Mouse (Mus musculus): ENCODE results near the gene Srpr. TPM values are rescaled to one million over a fixed set of nuclear protein-coding genes. Genes with fewer than 3 reads are reported as not detected.

Srpr gene
- polyA plus RNA-seq, 1 experiment from 2014 or later: 98.7 TPM

GRCm38 (mm10) chr9:35164142-35164874, 35.7 kb upstream of the Srpr start:
- H3K4me3 ChIP-seq (ENCODE audit: low read depth, low read length): no peak overlapping the region

GRCm38 (mm10) chr9:35166144-35166797, 33.7 kb upstream of the Srpr start:
- H3K4me2 ChIP-seq: no peak overlapping the region
- ATAC-seq (replicated peaks; ENCODE audit: low FRiP score) (peak; percentile 61), DNase-seq (ENCODE audit: low spot score) (no peak)
- H3K27ac ChIP-seq (ENCODE audit: low read depth, low read length): no peak overlapping the region
- no peaks in the 10 kb centered on the region for H3K9me3 ChIP-seq (ENCODE audit: control insufficient read depth, low read length)
- no peak overlapping the region for H3K4me3 ChIP-seq (ENCODE audit: low read depth, low read length)
- H3K9ac ChIP-seq (ENCODE audit: low read depth, low read length): no peak overlapping the region
- WGBS: 43% methylated on average over 3 of the region's 3 CpGs
- no peaks in the 10 kb centered on the region for H3K4me1 ChIP-seq (replicated peaks; ENCODE audit: control insufficient read depth, insufficient read depth, low read length)
- H3K27me3 ChIP-seq (replicated peaks; ENCODE audit: control insufficient read depth, insufficient read depth, low read length): no peaks in the 10 kb centered on the region
- H3K36me3 ChIP-seq (ENCODE audit: control insufficient read depth, insufficient read depth, low read length): peaks cover 10% of the 10 kb centered on the region; the same call in 1 of the 2 replicates

More at GRCm38 (mm10) chr9:35164142-35164874, 35.7 kb upstream of the Srpr start:
- 69% methylated on average over 5 of the region's 5 CpGs for WGBS
- no peaks in the 10 kb centered on the region for H3K9me3 ChIP-seq (ENCODE audit: control insufficient read depth, low read length)
- H3K27me3 ChIP-seq (replicated peaks; ENCODE audit: control insufficient read depth, insufficient read depth, low read length): no peaks in the 10 kb centered on the region
- ATAC-seq (replicated peaks; ENCODE audit: low FRiP score): no peak
- H3K4me2 ChIP-seq: no peak overlapping the region
- H3K36me3 ChIP-seq (ENCODE audit: control insufficient read depth, insufficient read depth, low read length): peaks cover 7% of the 10 kb centered on the region; the same call in 1 of the 2 replicates
- H3K4me1 ChIP-seq (replicated peaks; ENCODE audit: control insufficient read depth, insufficient read depth, low read length): no peaks in the 10 kb centered on the region
- no peak for DNase-seq (ENCODE audit: low spot score)
- no peak overlapping the region for H3K27ac ChIP-seq (ENCODE audit: low read depth, low read length)
- H3K9ac ChIP-seq (ENCODE audit: low read depth, low read length): no peak overlapping the region

- no peaks in the 10 kb centered on the region for H3K4me1 ChIP-seq (replicated peaks; ENCODE audit: control insufficient read depth, insufficient read depth, low read length)
- H3K9ac ChIP-seq (ENCODE audit: low read depth, low read length): no peak overlapping the region
- no peak overlapping the region for H3K4me3 ChIP-seq (ENCODE audit: low read depth, low read length)
- no peaks in the 10 kb centered on the region for H3K27me3 ChIP-seq (replicated peaks; ENCODE audit: control insufficient read depth, insufficient read depth, low read length)
- H3K4me2 ChIP-seq: no peak overlapping the region
- ATAC-seq (replicated peaks; ENCODE audit: low FRiP score) (0 out of 2 replicates have a peak, but pooled peaks have one; percentile 3), DNase-seq (ENCODE audit: low spot score) (no peak)
- H3K27ac ChIP-seq (ENCODE audit: low read depth, low read length): no peak overlapping the region
- 73% methylated on average over 9 of the region's 9 CpGs for WGBS
- peaks cover 10% of the 10 kb centered on the region; the same call in 1 of the 2 replicates for H3K36me3 ChIP-seq (ENCODE audit: control insufficient read depth, insufficient read depth, low read length)
- no peaks in the 10 kb centered on the region for H3K9me3 ChIP-seq (ENCODE audit: control insufficient read depth, low read length)
Observed at GRCm38 (mm10) chr9:35166798-35167635, 33.0 kb upstream of the Srpr start.

GRCm38 (mm10) chr9:35170071-35170470, 29.9 kb upstream of the Srpr start:
- no peak overlapping the region for H3K9ac ChIP-seq (ENCODE audit: low read depth, low read length)
- peaks cover 6% of the 10 kb centered on the region; the same call in 1 of the 2 replicates for H3K36me3 ChIP-seq (ENCODE audit: control insufficient read depth, insufficient read depth, low read length)
- H3K9me3 ChIP-seq (ENCODE audit: control insufficient read depth, low read length): no peaks in the 10 kb centered on the region
- no peak overlapping the region for H3K27ac ChIP-seq (ENCODE audit: low read depth, low read length)
- peaks cover 6% of the 10 kb centered on the region; the same call in 1 of the 2 replicates for H3K4me1 ChIP-seq (replicated peaks; ENCODE audit: control insufficient read depth, insufficient read depth, low read length)
- no peak overlapping the region for H3K4me3 ChIP-seq (ENCODE audit: low read depth, low read length)
- no peak for ATAC-seq (replicated peaks; ENCODE audit: low FRiP score)
- DNase-seq (ENCODE audit: low spot score): no peak
- H3K4me2 ChIP-seq: no peak overlapping the region
- WGBS: 89% methylated on average over 7 of the region's 7 CpGs
- H3K27me3 ChIP-seq (replicated peaks; ENCODE audit: control insufficient read depth, insufficient read depth, low read length): no peaks in the 10 kb centered on the region

GRCm38 (mm10) chr9:35173331-35173730, 26.6 kb upstream of the Srpr start:
- Histone ChIP-seq H3K4me2 (no peak overlapping the region), H3K36me3 (ENCODE audit: control insufficient read depth, insufficient read depth, low read length) (peaks cover 6% of the 10 kb centered on the region; the same call in 1 of the 2 replicates), H3K4me1 (replicated peaks; ENCODE audit: control insufficient read depth, insufficient read depth, low read length) (peaks cover 6% of the 10 kb centered on the region; the same call in 1 of the 2 replicates), H3K4me3 (ENCODE audit: low read depth, low read length) (no peak overlapping the region), H3K27ac (ENCODE audit: low read depth, low read length) (no peak overlapping the region), H3K9ac (ENCODE audit: low read depth, low read length) (no peak overlapping the region), H3K9me3 (ENCODE audit: control insufficient read depth, low read length) (no peaks in the 10 kb centered on the region), H3K27me3 (replicated peaks; ENCODE audit: control insufficient read depth, insufficient read depth, low read length) (no peaks in the 10 kb centered on the region)
- DNase-seq (ENCODE audit: low spot score) (no peak), ATAC-seq (replicated peaks; ENCODE audit: low FRiP score) (no peak)
- WGBS: 74% methylated on average over 1 of the region's 1 CpGs

GRCm38 (mm10) chr9:35175251-35176123, 24.5 kb upstream of the Srpr start, which contains the start of gene Dcps:
TSS of gene Dcps (minus strand) at chr9:35176061.
- Histone ChIP-seq H3K4me3 (ENCODE audit: low read depth, low read length) (peak within 1 kb of the TSS; percentile 66), H3K4me2 (peak within 1 kb of the TSS; percentile 89), H3K9ac (ENCODE audit: low read depth, low read length) (peak within 1 kb of the TSS; percentile 76), H3K27me3 (replicated peaks; ENCODE audit: control insufficient read depth, insufficient read depth, low read length) (no peaks in the 10 kb centered on the region), H3K36me3 (ENCODE audit: control insufficient read depth, insufficient read depth, low read length) (no peaks in the 10 kb centered on the region), H3K4me1 (replicated peaks; ENCODE audit: control insufficient read depth, insufficient read depth, low read length) (peaks cover 6% of the 10 kb centered on the region; the same call in 1 of the 2 replicates), H3K9me3 (ENCODE audit: control insufficient read depth, low read length) (no peaks in the 10 kb centered on the region), H3K27ac (ENCODE audit: low read depth, low read length) (peak within 1 kb of the TSS; percentile 67)
- DNase-seq (ENCODE audit: low spot score) (peak; percentile 94), ATAC-seq (replicated peaks; ENCODE audit: low FRiP score) (peak; percentile 98)
- WGBS: under 1% methylated on average over 38 of the region's 38 CpGs

- Histone ChIP-seq H3K27me3 (replicated peaks; ENCODE audit: control insufficient read depth, insufficient read depth, low read length) (no peaks in the 10 kb centered on the region), H3K4me3 (ENCODE audit: low read depth, low read length) (peak overlapping the region; percentile 66), H3K4me1 (replicated peaks; ENCODE audit: control insufficient read depth, insufficient read depth, low read length) (peaks cover 6% of the 10 kb centered on the region; the same call in 1 of the 2 replicates), H3K4me2 (peak overlapping the region; percentile 89), H3K27ac (ENCODE audit: low read depth, low read length) (no peak overlapping the region), H3K9me3 (ENCODE audit: control insufficient read depth, low read length) (no peaks in the 10 kb centered on the region), H3K36me3 (ENCODE audit: control insufficient read depth, insufficient read depth, low read length) (no peaks in the 10 kb centered on the region), H3K9ac (ENCODE audit: low read depth, low read length) (peak overlapping the region; percentile 76; the same call in 1 of the 2 replicates)
- DNase-seq (ENCODE audit: low spot score) (no peak), ATAC-seq (replicated peaks; ENCODE audit: low FRiP score) (no peak)
- WGBS: 48% methylated on average over 14 of the region's 14 CpGs
Observed at GRCm38 (mm10) chr9:35176124-35176659, 23.8 kb upstream of the Srpr start.

Data from liver, embryonic 11.5 days (tissue).